Mouse (Mus musculus) kidney, postnatal 0 days (tissue): ENCODE measurements around the gene Gm4981. TPM values are rescaled to one million over a fixed set of nuclear protein-coding genes. Genes with fewer than 3 reads are reported as not detected.

Experiments used
- ATAC-seq: fragments of 200-750 bp; cut with Nextera tagmentation; replicated peaks from 2 replicates; pipeline ENCODE4 v1.8.0; 2017; ENCODE audit warnings: low read depth, moderate number of reproducible peaks, moderate TSS enrichment, moderate library complexity; ENCODE audit not compliant: low FRiP score
- DNase-seq: peaks from one replicate; pipeline ENCODE4 v3.0.0-alpha.2; 2016; ENCODE audit warnings: low spot score
- H3K27ac ChIP-seq: fragments of 300-500 bp; sonication (generic); 2 replicates; pipeline ENCODE4 v1.5.1; 2014; ENCODE audit warnings: mild to moderate bottlenecking
- H3K27me3 ChIP-seq: fragments of 300-500 bp; sonication (generic); 2 replicates; pipeline ENCODE4 v1.6.1; 2014; ENCODE audit warnings: low read length, mixed read lengths; ENCODE audit not compliant: insufficient read depth
- H3K36me3 ChIP-seq: fragments of 300-500 bp; sonication (generic); 2 replicates; pipeline ENCODE4 v1.6.1; 2014; ENCODE audit warnings: low read length, mixed read lengths; ENCODE audit not compliant: insufficient read depth
- H3K4me1 ChIP-seq: fragments of 300-500 bp; sonication (generic); replicated peaks from 2 replicates; pipeline ENCODE4 v1.6.1; 2014; ENCODE audit warnings: antibody characterized with exemption, low read length, mixed read lengths; ENCODE audit not compliant: insufficient read depth
- H3K4me2 ChIP-seq: fragments of 300-500 bp; sonication (generic); 2 replicates; pipeline ENCODE4 v1.6.1; 2014; ENCODE audit warnings: mild to moderate bottlenecking, low read length, moderate library complexity, mixed read lengths
- H3K4me3 ChIP-seq: fragments of 300-500 bp; sonication (generic); replicated peaks from 2 replicates; pipeline ENCODE4 v1.5.1; 2014; ENCODE audit warnings: low read depth, low read length
- H3K9ac ChIP-seq: fragments of 300-500 bp; sonication (generic); 2 replicates; pipeline ENCODE4 v1.6.1; 2014; ENCODE audit warnings: low read depth, low read length
- H3K9me3 ChIP-seq: fragments of 300-500 bp; sonication (generic); replicated peaks from 2 replicates; pipeline ENCODE4 v1.6.1; 2016; ENCODE audit warnings: low read length, inconsistent platforms, mixed read lengths
- CTCF ChIP-seq: IDR thresholded peaks from 2 replicates; pipeline ENCODE4 v1.5.1; 2016; ENCODE audit warnings: antibody characterized with exemption, low read depth, mild to moderate bottlenecking, moderate library complexity
- WGBS: fragments of 180-500 bp; shearing (Covaris S2); extraction: QIAGEN DNeasy Blood & Tissue Kit; methylation state at CpG from one replicate; pipeline ENCODE4 v1.1.7; 2014; 5-methylcytosine and 5-hydroxymethylcytosine counted together
- polyA plus RNA-seq: library from polyadenylated mRNA; unstranded; fragments of >200 nt; fragmentation: Nextera tagmentation; extraction: Ambion mirVana; gene quantifications from 2 replicates; pipeline ENCODE4 v1.2.1, GENCODE M21; 2015

The Gm4981 gene
- polyA plus RNA-seq, 1 experiment from 2014 or later, result not detected

DNA sequence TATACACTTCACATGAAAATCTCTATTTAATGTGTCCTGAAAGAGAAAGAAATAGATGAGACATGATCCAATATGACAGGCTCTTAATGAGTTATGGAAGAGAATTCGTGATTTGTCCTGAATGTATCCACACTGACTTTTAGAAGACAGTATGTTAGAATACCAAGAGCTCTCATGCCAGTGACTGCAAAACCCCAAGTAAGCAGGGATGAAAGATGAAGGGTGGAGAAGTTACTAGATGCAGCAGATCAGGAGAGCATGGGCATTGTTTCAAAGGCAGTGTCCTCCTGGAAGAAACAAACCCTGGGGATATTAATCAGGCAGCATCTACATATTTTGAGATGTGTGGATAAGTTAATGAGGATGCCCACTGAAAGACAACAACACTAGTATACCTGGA lies 26.0 kb downstream of the Gm4981 start:
- DNase-seq, result no peak
- H3K4me3 ChIP-seq, result no peak overlapping the region
- H3K27me3 ChIP-seq, result no peaks in the 10 kb centered on the region
- TF ChIP-seq CTCF, result no peak
- no peak overlapping the region for H3K27ac ChIP-seq
- H3K9ac ChIP-seq, result no peak overlapping the region
- 64% methylated on average over 1 of the region's 1 CpGs for WGBS
- no peak overlapping the region for H3K4me2 ChIP-seq
- ATAC-seq, result no peak
- no peaks in the 10 kb centered on the region for H3K4me1 ChIP-seq
- no peaks in the 10 kb centered on the region for H3K9me3 ChIP-seq
- H3K36me3 ChIP-seq, result no peaks in the 10 kb centered on the region

DNA sequence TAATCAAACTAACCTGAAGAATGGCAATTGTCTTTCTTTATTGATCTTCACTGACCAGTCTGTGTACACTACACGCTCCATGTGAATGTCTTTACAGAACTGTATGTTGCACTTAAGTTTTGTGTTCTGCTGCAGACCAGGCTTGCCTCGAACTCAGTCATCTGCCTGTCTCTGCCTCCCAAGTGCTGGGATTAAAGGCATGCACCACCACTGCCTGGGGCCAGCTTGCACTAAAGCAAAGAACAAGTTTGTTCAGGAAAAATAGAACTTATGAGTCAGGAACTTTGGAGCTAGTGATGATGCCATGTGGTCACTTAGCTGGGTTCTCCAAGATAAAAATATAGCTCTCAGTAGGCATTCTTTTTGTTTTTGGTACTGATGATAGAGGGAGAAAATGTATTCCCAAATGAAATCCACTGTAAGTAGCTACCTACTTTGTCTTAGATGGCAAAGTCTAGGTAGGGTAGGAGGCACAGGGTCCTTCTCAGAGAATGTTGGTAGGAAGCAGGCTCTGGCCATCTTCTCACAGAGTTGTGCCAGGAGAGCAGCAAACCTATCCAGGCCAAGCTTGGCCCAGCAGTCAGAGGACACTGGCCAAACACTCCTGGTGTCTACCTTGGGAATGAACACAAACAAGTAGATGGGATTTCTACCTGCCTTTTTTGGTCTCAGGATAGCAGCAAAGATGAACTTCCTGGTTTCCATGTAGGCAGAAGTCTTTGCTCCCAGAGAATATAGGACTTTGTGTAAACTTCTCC lies 26.6 kb downstream of the Gm4981 start:
- Histone ChIP-seq H3K36me3 (no peaks in the 10 kb centered on the region), H3K4me3 (no peak overlapping the region), H3K4me2 (no peak overlapping the region), H3K9ac (no peak overlapping the region), H3K27ac (no peak overlapping the region), H3K4me1 (no peaks in the 10 kb centered on the region), H3K27me3 (no peaks in the 10 kb centered on the region), H3K9me3 (no peaks in the 10 kb centered on the region)
- TF ChIP-seq CTCF, result no peak
- 75% methylated on average over 2 of the region's 2 CpGs for WGBS
- ATAC-seq, result no peak
- DNase-seq, result no peak

DNA sequence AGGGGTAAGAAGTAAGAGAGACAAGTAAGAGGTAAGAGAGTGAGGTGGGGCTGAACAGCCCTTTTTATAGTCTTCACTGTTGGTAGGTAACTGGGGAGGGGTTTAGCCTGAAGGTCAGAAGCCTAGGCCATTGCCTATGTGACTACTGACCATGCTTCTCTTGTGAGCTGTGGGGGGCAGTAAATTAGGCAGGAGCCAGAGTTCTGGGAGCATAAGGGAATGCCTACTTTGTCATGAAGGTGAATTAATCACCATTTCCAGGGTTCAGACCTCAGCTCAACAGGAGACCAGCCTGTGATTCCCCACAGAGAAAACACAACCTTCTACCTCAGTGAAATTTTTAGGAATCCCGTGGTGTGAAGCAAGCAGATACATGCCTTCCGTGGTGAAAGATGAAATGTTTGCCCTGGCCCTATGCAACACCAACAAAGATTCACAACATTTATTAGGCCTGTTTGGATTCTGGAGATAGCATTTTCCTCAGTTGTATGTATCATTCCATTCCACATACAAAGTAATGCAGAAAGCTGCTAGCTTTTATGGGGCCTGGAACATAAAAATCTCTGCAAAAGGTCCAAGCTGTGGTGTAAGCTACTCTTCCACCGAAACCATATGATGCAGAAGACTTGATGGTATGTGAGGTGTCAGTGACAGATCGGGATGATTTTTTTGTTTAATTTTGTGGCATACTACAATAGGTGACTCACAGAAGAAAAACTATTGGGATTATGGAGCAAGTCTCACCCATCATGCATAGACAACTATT lies 29.7 kb downstream of the Gm4981 start:
- TF ChIP-seq CTCF, result no peak
- Histone ChIP-seq H3K36me3 (no peaks in the 10 kb centered on the region), H3K27me3 (no peaks in the 10 kb centered on the region), H3K9ac (no peak overlapping the region), H3K4me3 (no peak overlapping the region), H3K4me2 (no peak overlapping the region), H3K27ac (no peak overlapping the region), H3K4me1 (no peaks in the 10 kb centered on the region), H3K9me3 (no peaks in the 10 kb centered on the region)
- 88% methylated on average over 4 of the region's 4 CpGs for WGBS
- no peak for DNase-seq
- no peak for ATAC-seq

DNA sequence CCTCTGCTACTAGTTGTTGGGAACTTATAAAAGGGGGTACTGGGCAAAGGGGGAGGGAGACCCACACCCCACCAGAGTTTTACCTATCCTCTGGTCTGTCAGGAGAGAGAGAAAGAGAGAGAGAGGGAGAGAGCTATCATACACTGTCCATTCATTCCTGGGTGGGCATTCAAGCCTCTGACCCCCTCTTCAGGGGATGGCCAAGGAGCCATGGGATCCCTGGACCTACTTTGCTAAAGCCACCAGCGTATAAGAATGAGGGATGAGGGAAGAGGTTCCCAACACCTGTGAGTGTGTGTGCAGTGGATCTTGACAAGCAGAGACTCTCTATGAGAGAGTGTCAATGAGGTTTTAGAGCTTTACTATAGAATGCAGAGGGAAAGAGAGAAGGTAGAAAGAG lies 30.5 kb downstream of the Gm4981 start:
- Histone ChIP-seq H3K27me3 (no peaks in the 10 kb centered on the region), H3K9ac (no peak overlapping the region), H3K4me2 (no peak overlapping the region), H3K9me3 (no peaks in the 10 kb centered on the region), H3K4me1 (no peaks in the 10 kb centered on the region), H3K36me3 (no peaks in the 10 kb centered on the region), H3K27ac (no peak overlapping the region), H3K4me3 (no peak overlapping the region)
- DNase-seq, result no peak
- no peak for ATAC-seq
- TF ChIP-seq CTCF, result no peak
- 51% methylated on average over 1 of the region's 1 CpGs for WGBS

Other genes starting within 250 kb of the Gm4981 start
- gene AW822073, start 11.8 kb downstream of the Gm4981 start, polyA plus RNA-seq, result not detected in 2 replicates
- not detected in 2 replicates for gene Duxf3, start 4.0 kb downstream of the Gm4981 start, polyA plus RNA-seq
- gene Gcc2, start 18.8 kb upstream of the Gm4981 start, polyA plus RNA-seq, result 71.6 and 75.8 TPM in 2 replicates
- 143 and 159 TPM in 2 replicates for gene Lims1, start 86.8 kb upstream of the Gm4981 start, polyA plus RNA-seq
- gene Ranbp2, start 210.2 kb upstream of the Gm4981 start, polyA plus RNA-seq, result 16.0 and 16.4 TPM in 2 replicates